Mouse (Mus musculus) G1E (cell line): Measurements from ENCODE around the gene Acp4.

Experiments
- CTCF ChIP-seq: IDR thresholded peaks from 2 replicates; pipeline ENCODE4 v1.5.1; 2012; ENCODE audit warnings: low read depth, low read length, inconsistent platforms, mixed read lengths
- GATA1 ChIP-seq: IDR thresholded peaks from 2 replicates; pipeline ENCODE4 v1.6.1; 2012; ENCODE audit warnings: borderline replicate concordance, low read length, inconsistent platforms, mixed read lengths
- GATA2 ChIP-seq: IDR thresholded peaks from 2 replicates; pipeline ENCODE4 v1.6.1; 2012; ENCODE audit warnings: low read depth, low read length, inconsistent platforms, borderline replicate concordance
- POLR2AphosphoS5 ChIP-seq: IDR thresholded peaks from 2 replicates; pipeline ENCODE4 v1.6.1; 2012; ENCODE audit warnings: low read depth, low read length, inconsistent platforms; ENCODE audit not compliant: insufficient replicate concordance
- TAL1 ChIP-seq: conservative IDR thresholded peaks from 2 replicates; pipeline ENCODE4 v1.6.1; 2012; ENCODE audit warnings: low read depth, low read length, inconsistent platforms, mixed read lengths

DNA sequence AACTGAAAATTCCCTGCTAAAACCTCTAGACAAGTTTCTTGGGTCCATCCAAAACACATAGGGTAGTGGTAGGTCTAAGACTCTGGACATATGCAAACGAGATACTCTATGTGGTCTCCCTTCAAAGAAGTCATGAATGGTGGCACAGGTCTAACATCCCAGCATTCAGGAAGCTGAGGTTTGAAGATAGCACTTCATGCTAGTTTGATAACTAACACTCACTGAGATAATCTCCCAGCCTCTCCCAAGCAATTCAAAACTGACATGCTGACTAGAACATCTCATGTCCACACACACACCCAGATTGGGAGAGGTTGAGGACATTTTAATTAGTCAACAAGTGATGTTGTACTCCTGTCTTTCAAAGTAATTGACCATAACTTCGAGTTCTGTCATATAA lies 17.3 kb downstream of the Acp4 start:
- no peak for TF ChIP-seq CTCF
- no peak for TF ChIP-seq TAL1
- no peak for TF ChIP-seq GATA1
- no peak for TF ChIP-seq GATA2
- no peak for TF ChIP-seq POLR2AphosphoS5
